ENCODE assay signal across 8 mouse cellular contexts in the genomic region with DNA sequence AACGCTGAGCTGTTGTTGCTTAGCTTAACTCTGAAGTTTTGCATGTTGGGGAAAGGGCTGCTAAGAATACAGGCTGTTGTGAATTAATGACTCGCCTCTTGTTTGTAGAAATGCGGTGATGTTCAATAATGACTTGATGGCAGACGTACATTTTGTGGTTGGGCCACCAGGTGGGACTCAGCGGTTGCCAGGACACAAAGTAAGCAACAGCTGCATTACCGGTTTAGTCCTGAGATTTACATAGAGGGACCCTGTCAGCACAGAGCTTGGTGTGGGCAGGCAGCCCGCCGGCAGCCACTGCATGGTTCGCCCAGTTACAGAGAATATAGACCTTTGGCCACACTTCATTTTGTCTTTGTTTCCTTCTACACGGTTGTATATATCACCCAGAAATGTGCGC. TPM values are rescaled to one million over a fixed set of nuclear protein-coding genes. Genes with fewer than 3 reads are reported as not detected.
DNase-seq lines count a peak whose midpoint lies in the region; ATAC-seq and TF ChIP-seq lines count a peak whose summit lies in the region.

No protein-coding gene starts in this region.

- no peak for DNase-seq in left cerebral cortex, adult 2 months (ENCODE audit: extremely low spot score in 1 of 2, low spot score in 2 of 2)
- DNase-seq in left cerebral cortex, postnatal 10 days (ENCODE audit: extremely low spot score in 1 of 2, low spot score in 2 of 2), result no peak
- DNase-seq in midbrain, postnatal 0 days (ENCODE audit: low spot score), result no peak
- no peak for DNase-seq in layer of hippocampus, adult 9-11 months
- DNase-seq in left cerebral cortex, postnatal 4 days, result no peak
- DNase-seq in testis, postnatal 14 days (ENCODE audit: low spot score), result no peak

- H3K4me1 ChIP-seq in cortical plate, adult 2 months (ENCODE audit: control insufficient read depth, insufficient read depth, low read length), result peaks cover 2% of the 10 kb centered on the region; the same call in 1 of the 2 replicates
- H3K4me1 ChIP-seq in hindbrain, embryonic 16.5 days (ENCODE audit: control insufficient read depth, insufficient read depth, low read depth, low read length), result peaks cover 19% of the 10 kb centered on the region
- H3K4me1 ChIP-seq in midbrain, postnatal 0 days (ENCODE audit: insufficient read depth, low read length), result peaks cover 11% of the 10 kb centered on the region; the same call in 1 of the 2 replicates

- H3K27me3 ChIP-seq in hindbrain, embryonic 16.5 days (replicated peaks; ENCODE audit: control insufficient read depth, insufficient read depth, low read length), result no peaks in the 10 kb centered on the region
- H3K27me3 ChIP-seq in midbrain, postnatal 0 days (ENCODE audit: insufficient read depth, low read length), result no peaks in the 10 kb centered on the region

- peak overlapping the region; percentile 56 for H3K4me3 ChIP-seq in left cerebral cortex, adult 2 months
- H3K4me3 ChIP-seq in cortical plate, adult 2 months (ENCODE audit: insufficient read depth, low read length), result peak overlapping the region; percentile 55
- H3K4me3 ChIP-seq in hindbrain, embryonic 16.5 days (ENCODE audit: low read length), result peak overlapping the region; percentile 55
- H3K4me3 ChIP-seq in midbrain, postnatal 0 days (ENCODE audit: low read depth, low read length), result peak overlapping the region; percentile 53

- intact Hi-C loops in left cerebral cortex, adult 2 months (cut with DNase I), result loop anchor here (1.0 to 10.0 kb wide), 8 partner anchors 198 to 1095 kb away; no protein-coding TSS in a partner anchor
- intact Hi-C loops in left cerebral cortex, postnatal 10 days (cut with DNase I), result loop anchor here (10.0 kb wide), 1 partner anchor 275 kb away; no protein-coding TSS in a partner anchor
- intact Hi-C loops in left cerebral cortex, postnatal 4 days (cut with DNase I), result loop anchor here (5.0 kb wide), 1 partner anchor 853 kb away; no protein-coding TSS in a partner anchor

- no peak for TF ChIP-seq POLR2A in cortical plate, adult 2 months (IDR thresholded peaks at IDR 0.05; ENCODE audit: extremely low read depth, insufficient read depth, low read length)

- H3K9ac ChIP-seq in hindbrain, embryonic 16.5 days (ENCODE audit: low read depth, low read length), result peak overlapping the region; percentile 66
- peak overlapping the region; percentile 62 for H3K9ac ChIP-seq in midbrain, postnatal 0 days (replicated peaks; ENCODE audit: low read length, poor library complexity, severe bottlenecking)

- no peak for ATAC-seq in hindbrain, embryonic 16.5 days
- ATAC-seq in midbrain, postnatal 0 days (ENCODE audit: low FRiP score), result no peak

- WGBS in hindbrain, embryonic 16.5 days, result 32% methylated on average over 11 of the region's 11 CpGs
- WGBS in midbrain, postnatal 0 days, result 37% methylated on average over 11 of the region's 11 CpGs

- no peaks in the 10 kb centered on the region for H3K9me3 ChIP-seq in hindbrain, embryonic 16.5 days (ENCODE audit: control insufficient read depth, low read length)
- H3K9me3 ChIP-seq in midbrain, postnatal 0 days (ENCODE audit: low read length), result no peaks in the 10 kb centered on the region

- H3K27ac ChIP-seq in left cerebral cortex, adult 2 months, result peak overlapping the region; percentile 82
- peak overlapping the region; percentile 33; the same call in 1 of the 2 replicates for H3K27ac ChIP-seq in cortical plate, adult 2 months (ENCODE audit: insufficient read depth, low read length)
- H3K27ac ChIP-seq in hindbrain, embryonic 16.5 days (ENCODE audit: low read depth, low read length), result peak overlapping the region; percentile 76
- peak overlapping the region; percentile 55 for H3K27ac ChIP-seq in midbrain, postnatal 0 days (ENCODE audit: low read depth, low read length)

- H3K4me2 ChIP-seq in hindbrain, embryonic 16.5 days (ENCODE audit: low read length), result peak overlapping the region; percentile 72
- peak overlapping the region; percentile 63 for H3K4me2 ChIP-seq in midbrain, postnatal 0 days (ENCODE audit: low read depth, low read length, poor library complexity, severe bottlenecking)

- peak; percentile 21 for TF ChIP-seq CTCF in left cerebral cortex, adult 2 months (IDR thresholded peaks at IDR 0.05)
- no peak for TF ChIP-seq CTCF in cortical plate, adult 2 months (IDR thresholded peaks at IDR 0.05; ENCODE audit: extremely low read depth, insufficient read depth, low read length)
- TF ChIP-seq CTCF in midbrain, postnatal 0 days (IDR thresholded peaks at IDR 0.05), result peak; percentile 40

- peaks cover 4% of the 10 kb centered on the region; the same call in 1 of the 2 replicates for H3K36me3 ChIP-seq in hindbrain, embryonic 16.5 days (ENCODE audit: control insufficient read depth, insufficient read depth, low read length)
- peaks cover 5% of the 10 kb centered on the region; the same call in 1 of the 2 replicates for H3K36me3 ChIP-seq in midbrain, postnatal 0 days (ENCODE audit: insufficient read depth, low read length)

RNA-seq across cellular contexts. Expression of a gene that starts 23.3 kb away (rescaled TPM):
- total RNA-seq in left cerebral cortex, adult 2 months (2021), result 100 to 1,000 TPM; 153 to 161 TPM
- total RNA-seq in left cerebral cortex, postnatal 10 days (2021), result 10 to 100 TPM; 76.2 to 82.9 TPM
- polyA plus RNA-seq in cortical plate, adult 2 months (2012; rRNA removed), result 76.4 and 90.4 TPM in 2 replicates
- 33.7 and 37.5 TPM in 2 replicates for polyA plus RNA-seq in hindbrain, embryonic 16.5 days (2015; fragmentation: Nextera tagmentation; extraction: Ambion mirVana)
- total RNA-seq in midbrain, postnatal 0 days (2014; rRNA removed), result 60.1 and 73.3 TPM in 2 replicates
- polyA plus RNA-seq in midbrain, postnatal 0 days (2015; fragmentation: Nextera tagmentation; extraction: Ambion mirVana), result 36.9 and 37.0 TPM in 2 replicates
- total RNA-seq in left cerebral cortex, postnatal 4 days (2021), result 10 to 100 TPM; 64.2 to 72.0 TPM
